Mouse (Mus musculus): ENCODE measurements around the gene Nadk.

DNA sequence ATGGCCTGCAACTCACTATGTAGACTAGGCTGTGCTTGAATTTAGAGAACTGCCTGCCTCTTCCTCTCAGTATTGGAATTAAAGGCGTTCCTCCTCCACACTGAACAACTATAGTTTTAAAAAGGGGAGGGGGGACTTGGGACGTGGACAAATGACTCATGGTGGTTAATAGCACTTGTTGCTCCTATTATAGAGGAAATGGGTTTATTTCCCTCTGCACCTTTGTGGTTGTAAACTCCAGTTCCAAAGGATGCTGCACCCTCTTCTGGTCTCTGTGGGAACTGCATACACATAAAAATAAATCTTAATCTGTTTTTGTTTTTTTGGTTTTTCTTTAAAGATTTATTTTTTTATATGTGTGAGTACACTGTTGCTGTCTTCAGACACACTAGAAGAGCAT is 6.0 kb downstream of the Nadk start:
- TF ChIP-seq GATA1 (IDR thresholded peaks at IDR 0.05; ENCODE audit: borderline replicate concordance, low read length) (no peak), FLI1 (IDR thresholded peaks at IDR 0.05; ENCODE audit: low read length) (no peak)
